Mouse (Mus musculus) testis, adult 2 months (tissue): Measurements from ENCODE around the gene Aldh9a1.

Source experiments
- CTCF ChIP-seq: fragments of 200-500 bp; IDR thresholded peaks from 2 replicates; pipeline ENCODE4 v1.5.1; 2012; ENCODE audit warnings: low read depth, mild to moderate bottlenecking, inconsistent platforms, low read length, moderate library complexity; ENCODE audit not compliant: control insufficient read depth, insufficient read depth, insufficient replicate concordance
- POLR2A ChIP-seq: fragments of 200-500 bp; IDR thresholded peaks from 2 replicates; pipeline ENCODE4 v1.6.1; 2012; ENCODE audit warnings: low read depth, mild to moderate bottlenecking, inconsistent platforms, low read length, moderate library complexity; ENCODE audit not compliant: control insufficient read depth

GRCm38 (mm10) chr1:167381050-167382015 lies 31.5 kb downstream of the Aldh9a1 start:
- TF ChIP-seq CTCF (no peak), POLR2A (no peak)
